In the genomic region with DNA sequence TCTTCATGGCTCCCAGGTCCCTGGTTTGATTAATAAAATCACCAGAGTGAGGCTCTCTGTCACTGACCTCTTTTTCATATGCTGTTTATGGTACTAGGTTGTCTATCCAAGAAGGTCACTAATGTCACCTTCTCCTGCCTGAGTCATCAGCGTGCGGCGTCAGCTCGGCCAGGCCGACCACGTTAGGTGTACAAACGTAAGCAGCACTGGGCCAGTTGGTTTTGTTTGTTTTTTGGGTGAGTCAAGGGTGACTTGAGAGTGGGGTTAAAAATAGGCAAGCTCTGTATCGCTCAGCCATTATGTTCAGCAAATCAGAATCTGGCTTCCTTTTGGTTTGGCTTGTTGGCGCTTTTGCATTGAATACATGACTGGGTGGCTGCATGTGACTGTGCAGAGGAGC, we compare ENCODE assay signal across 14 mouse cellular contexts.
DNase-seq lines count a peak whose midpoint lies in the region; ATAC-seq and TF ChIP-seq lines count a peak whose summit lies in the region.
"Had no signal": no experiment of that assay in that cellular context is flagged by ENCODE, and none has a peak within 500 bp of the region (broad histone marks: within the 10 kb centered on the region; RNA-seq: fewer than 3 reads in every experiment).

No protein-coding gene starts in this region.

- H3K4me1 ChIP-seq in lung, adult 2 months (ENCODE audit: control insufficient read depth, insufficient read depth, low read length), result peaks cover 6% of the 10 kb centered on the region
- H3K4me1 ChIP-seq in liver, embryonic 15.5 days (replicated peaks), result peaks cover 6% of the 10 kb centered on the region; the same call in 1 of the 2 replicates
- peaks cover 21% of the 10 kb centered on the region for H3K4me1 ChIP-seq in stomach, embryonic 16.5 days (ENCODE audit: control insufficient read depth, insufficient read depth, low read length)

- no peak overlapping the region for H3K4me2 ChIP-seq in liver, embryonic 15.5 days
- H3K4me2 ChIP-seq in stomach, embryonic 16.5 days (ENCODE audit: low read depth, low read length), result no peak overlapping the region
- H3K4me2 ChIP-seq: forebrain, embryonic 13.5 days; midbrain, embryonic 13.5 days; neural tube, embryonic 12.5 days had no signal

- TF ChIP-seq POLR2A in lung, adult 2 months (IDR thresholded peaks at IDR 0.05; ENCODE audit: borderline replicate concordance, extremely low read depth, low read depth, low read length), result no peak

- WGBS in lung, adult 2 months, result 57% methylated on average over 9 of the region's 9 CpGs
- 71% methylated on average over 9 of the region's 9 CpGs for WGBS in liver, embryonic 15.5 days (ENCODE audit: insufficient replicate concordance)
- 59% methylated on average over 9 of the region's 9 CpGs for WGBS in stomach, embryonic 16.5 days

- peak; percentile 44 for DNase-seq in adrenal gland, postnatal 14 days
- DNase-seq in adrenal gland, postnatal 4 days (ENCODE audit: low spot score in 2 of 2), result no peak
- DNase-seq in lung, adult 18-20 months, result peak; percentile 76 to 84
- no peak for DNase-seq in lung, adult 2 months
- DNase-seq in spleen, postnatal 36 days (ENCODE audit: low spot score in 2 of 2), result no peak
- DNase-seq in spleen, postnatal 4 days (ENCODE audit: low spot score in 2 of 2), result no peak
- DNase-seq: gastrocnemius, postnatal 10 days; left cerebral cortex, postnatal 4 days had no signal

- H3K9me3 ChIP-seq in liver, embryonic 15.5 days (replicated peaks), result no peaks in the 10 kb centered on the region
- H3K9me3 ChIP-seq in stomach, embryonic 16.5 days (replicated peaks; ENCODE audit: control insufficient read depth, low read length), result no peaks in the 10 kb centered on the region; the same call in 1 of the 2 replicates
- H3K9me3 ChIP-seq: midbrain, embryonic 13.5 days; neural tube, embryonic 12.5 days had no signal

- no peaks in the 10 kb centered on the region for H3K36me3 ChIP-seq in liver, embryonic 15.5 days (replicated peaks)
- H3K36me3 ChIP-seq in stomach, embryonic 16.5 days (ENCODE audit: control insufficient read depth, insufficient read depth, low read length), result no peaks in the 10 kb centered on the region
- H3K36me3 ChIP-seq: midbrain, embryonic 13.5 days; neural tube, embryonic 12.5 days had no signal

- H3K9ac ChIP-seq in liver, embryonic 15.5 days, result no peak overlapping the region
- no peak overlapping the region for H3K9ac ChIP-seq in stomach, embryonic 16.5 days (ENCODE audit: low read length)
- H3K9ac ChIP-seq: forebrain, embryonic 13.5 days; midbrain, embryonic 13.5 days; neural tube, embryonic 12.5 days had no signal

- H3K27me3 ChIP-seq in liver, embryonic 15.5 days, result no peaks in the 10 kb centered on the region
- no peaks in the 10 kb centered on the region for H3K27me3 ChIP-seq in stomach, embryonic 16.5 days (ENCODE audit: control insufficient read depth, insufficient read depth, low read length)
- H3K27me3 ChIP-seq: forebrain, embryonic 13.5 days; midbrain, embryonic 13.5 days; neural tube, embryonic 12.5 days had no signal

- peak; percentile 37 for ATAC-seq in liver, embryonic 15.5 days (ENCODE audit: insufficient read depth)
- ATAC-seq in stomach, embryonic 16.5 days (ENCODE audit: insufficient read depth, low FRiP score), result peak; percentile 84
- ATAC-seq: forebrain, embryonic 13.5 days; inflammation-experienced regulatory T-cells, adult 6 months; midbrain, embryonic 13.5 days had no signal

- no peak overlapping the region for H3K4me3 ChIP-seq in lung, adult 2 months (replicated peaks; ENCODE audit: extremely low read depth, low read depth, low read length)
- H3K4me3 ChIP-seq in liver, embryonic 15.5 days (replicated peaks), result no peak overlapping the region
- no peak overlapping the region for H3K4me3 ChIP-seq in stomach, embryonic 16.5 days (replicated peaks; ENCODE audit: low read length)
- H3K4me3 ChIP-seq: forebrain, embryonic 13.5 days; midbrain, embryonic 13.5 days; neural tube, embryonic 12.5 days had no signal

- no peak overlapping the region for H3K27ac ChIP-seq in liver, embryonic 15.5 days (replicated peaks)
- peak overlapping the region; percentile 82 for H3K27ac ChIP-seq in stomach, embryonic 16.5 days (ENCODE audit: low read length)
- H3K27ac ChIP-seq: forebrain, embryonic 13.5 days; midbrain, embryonic 13.5 days; neural tube, embryonic 12.5 days had no signal

- TF ChIP-seq CTCF in lung, adult 2 months (IDR thresholded peaks at IDR 0.05; ENCODE audit: insufficient read depth, low read length), result no peak

Comparison
In these comparisons a context has a peak if more than half of its experiments do, and no peak if none do; other contexts are left out.
1. DNase-seq: peak in adrenal gland, postnatal 14 days (single experiment) and lung, adult 18-20 months (2 of 2); none in adrenal gland, postnatal 4 days (0 of 2), lung, adult 2 months (single experiment), spleen, postnatal 36 days (0 of 2) and spleen, postnatal 4 days (0 of 2).